Mouse (Mus musculus): ENCODE measurements around the gene Phldb2.

DNA sequence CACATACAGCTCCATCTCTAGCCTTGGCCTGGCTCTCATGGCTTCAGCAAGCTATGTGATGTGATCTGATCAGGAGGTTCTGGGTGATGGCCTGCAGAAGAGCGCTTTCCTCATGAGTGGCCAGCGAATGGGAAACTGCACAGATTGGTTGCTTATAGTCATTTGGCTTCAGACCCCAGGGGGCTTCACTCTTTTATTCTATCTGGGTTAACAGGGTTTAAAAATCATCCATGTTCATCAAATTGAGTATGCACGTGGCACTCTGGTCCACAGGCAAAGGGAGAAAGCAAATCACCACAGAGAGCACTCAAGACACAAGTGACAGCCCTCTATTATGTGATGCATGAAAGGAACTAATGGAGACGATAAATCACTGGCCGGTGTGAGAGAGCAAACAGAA, 240.1 kb downstream of the Phldb2 start:
- TF ChIP-seq POLR2A (IDR thresholded peaks at IDR 0.05; ENCODE audit: control insufficient read depth, extremely low read depth, insufficient read depth, low read length, poor library complexity), result no peak
- no peak for TF ChIP-seq CTCF (IDR thresholded peaks at IDR 0.05; ENCODE audit: borderline replicate concordance, control insufficient read depth, extremely low read depth, insufficient read depth, low read length, poor library complexity)

Data from thymus, adult 2 months (tissue).